Mouse (Mus musculus) cortical plate, adult 2 months (tissue): ENCODE measurements at regions not wholly inside any gene's neighbourhood (a gene's known extent, or its start where the extent isn't known, plus 50 kb on each side); places are given as distances from the start of the nearest gene placed in this dataset.

ENCODE experiments used
- CTCF ChIP-seq: fragments of 200-500 bp; IDR thresholded peaks from 2 replicates; pipeline ENCODE4 v1.5.1; 2011; ENCODE audit warnings: mild to moderate bottlenecking, control low read depth, low read length; ENCODE audit not compliant: insufficient read depth; ENCODE audit errors: extremely low read depth
- POLR2A ChIP-seq: fragments of 200-500 bp; IDR thresholded peaks from 2 replicates; pipeline ENCODE4 v1.6.1; 2011; ENCODE audit warnings: mild to moderate bottlenecking, low read length, control low read depth; ENCODE audit not compliant: insufficient read depth; ENCODE audit errors: extremely low read depth

DNA sequence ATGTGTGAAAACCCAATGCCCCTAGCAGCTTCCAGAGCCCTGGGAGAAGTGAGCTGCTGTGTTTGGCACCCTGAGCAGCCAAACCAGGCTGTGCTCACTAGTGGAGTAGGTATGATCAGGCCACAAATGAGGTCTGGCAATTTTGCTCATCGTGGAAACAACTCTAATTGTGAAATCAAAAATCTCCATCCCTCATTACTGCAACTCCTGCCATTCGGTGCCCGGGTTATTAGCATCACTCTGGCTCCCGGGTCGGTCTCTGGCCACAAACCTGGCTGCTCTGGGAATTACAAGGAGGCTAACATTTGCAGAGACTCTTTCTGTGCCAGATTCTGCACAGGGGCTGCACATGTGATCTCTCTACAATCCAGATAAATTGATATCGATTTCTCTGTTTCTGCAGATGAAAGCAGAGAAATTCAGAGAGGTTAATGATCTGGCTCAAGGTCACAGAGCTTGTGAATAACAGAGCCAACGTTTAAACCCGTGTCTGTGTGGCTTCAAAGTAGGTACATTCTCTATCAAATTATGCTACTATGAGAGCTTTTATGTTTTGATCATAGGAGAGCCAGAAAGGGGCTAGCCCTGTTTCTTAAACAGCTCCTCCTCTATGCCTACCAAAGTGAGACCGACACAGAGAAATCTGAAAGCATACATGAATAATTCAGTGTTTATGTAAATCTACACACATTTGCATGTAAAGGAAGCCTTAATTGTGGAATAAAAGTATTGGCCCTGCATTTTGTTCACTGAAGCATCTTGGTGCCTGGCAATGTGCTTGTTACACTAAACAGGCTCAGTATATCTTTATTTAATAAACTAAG is 398.7 kb upstream of the Igfbp7 start:
- TF ChIP-seq CTCF, result no peak
- no peak for TF ChIP-seq POLR2A
